Mouse (Mus musculus) thymus, postnatal 4 days (tissue): ENCODE data around the gene Asb7.

Source experiments
- DNase-seq: peaks from one replicate; pipeline ENCODE4 v3.0.0; 2021

Asb7 gene

DNA sequence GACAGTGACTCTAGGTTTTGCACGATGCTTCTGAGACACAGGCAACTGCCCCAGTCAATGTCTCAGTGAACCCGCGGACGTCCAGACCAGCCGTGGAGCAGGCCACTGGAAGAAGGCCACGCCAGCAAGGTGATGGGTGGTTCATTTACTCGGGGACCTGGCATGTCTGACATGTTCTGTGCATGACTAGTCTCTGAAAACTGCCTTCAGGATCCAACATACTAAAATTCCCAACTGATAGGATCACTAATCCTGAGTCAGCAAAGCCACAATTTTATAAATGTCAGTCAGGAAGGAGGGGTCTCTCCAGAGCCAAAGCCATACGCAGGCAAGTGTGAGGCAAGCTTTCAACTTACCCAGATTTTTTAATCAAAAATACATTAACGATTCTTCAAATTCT, 35.8 kb downstream of the Asb7 start:
- DNase-seq: no peak

- peak; percentile 45 for DNase-seq
Measured at GRCm38 (mm10) chr7:66652216-66652615, 37.2 kb downstream of the Asb7 start.

DNA sequence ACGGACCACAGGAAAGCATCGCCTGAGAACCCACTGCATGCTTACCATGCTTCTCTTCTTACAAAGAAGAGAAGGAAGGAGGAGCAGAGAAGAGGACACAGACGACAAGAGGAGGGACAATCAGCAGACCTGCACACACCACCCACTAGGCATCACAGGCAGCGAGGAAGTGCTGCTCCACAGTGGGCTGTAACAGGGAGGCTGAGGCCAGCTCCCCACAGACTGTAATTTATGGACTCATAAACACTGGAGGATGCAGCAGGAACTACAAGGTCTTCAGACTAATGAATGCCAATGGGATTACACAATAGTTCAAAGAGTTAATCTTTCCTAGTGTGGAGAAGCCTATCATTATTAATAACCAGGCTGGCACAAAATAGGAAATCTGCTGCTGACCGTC, 38.5 kb downstream of the Asb7 start:
- no peak for DNase-seq

- no peak for DNase-seq
Measured at GRCm38 (mm10) chr7:66649181-66649580, 40.2 kb downstream of the Asb7 start.

GRCm38 (mm10) chr7:66645736-66646135, 43.7 kb downstream of the Asb7 start:
- DNase-seq: no peak

GRCm38 (mm10) chr7:66633351-66633750, 56.0 kb downstream of the Asb7 start:
- no peak for DNase-seq

DNA sequence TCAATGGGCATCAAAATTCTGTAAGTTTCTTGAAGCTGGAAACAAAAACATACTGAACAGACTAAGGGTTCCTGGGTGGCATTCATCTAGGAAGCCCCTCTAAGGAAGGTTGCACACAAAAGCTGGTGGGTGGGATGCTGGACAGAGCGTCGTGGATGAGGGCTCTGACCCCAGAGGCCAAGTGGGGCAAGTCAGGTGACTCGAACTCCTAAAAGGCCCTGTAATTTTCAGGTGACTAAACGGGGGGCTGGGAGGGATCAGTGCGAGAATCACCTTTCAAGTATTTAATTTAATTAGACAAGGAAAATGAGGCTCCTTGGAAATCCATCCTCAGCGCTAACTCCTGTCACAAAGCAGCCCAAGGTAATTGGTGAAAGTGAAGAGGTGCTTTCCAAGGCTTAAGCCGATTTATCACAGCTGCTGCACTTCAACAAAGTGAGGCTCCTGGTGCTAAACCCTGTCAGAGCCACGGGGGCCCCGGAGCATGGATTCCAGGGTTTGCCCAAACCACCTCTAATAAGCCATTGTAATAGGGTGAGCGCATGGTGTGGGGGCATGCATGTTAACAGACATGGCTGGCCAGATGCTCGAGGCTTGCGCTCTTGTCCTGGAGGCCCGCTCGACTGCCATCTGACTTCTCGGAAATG, 59.1 kb downstream of the Asb7 start:
- no peak for DNase-seq

DNA sequence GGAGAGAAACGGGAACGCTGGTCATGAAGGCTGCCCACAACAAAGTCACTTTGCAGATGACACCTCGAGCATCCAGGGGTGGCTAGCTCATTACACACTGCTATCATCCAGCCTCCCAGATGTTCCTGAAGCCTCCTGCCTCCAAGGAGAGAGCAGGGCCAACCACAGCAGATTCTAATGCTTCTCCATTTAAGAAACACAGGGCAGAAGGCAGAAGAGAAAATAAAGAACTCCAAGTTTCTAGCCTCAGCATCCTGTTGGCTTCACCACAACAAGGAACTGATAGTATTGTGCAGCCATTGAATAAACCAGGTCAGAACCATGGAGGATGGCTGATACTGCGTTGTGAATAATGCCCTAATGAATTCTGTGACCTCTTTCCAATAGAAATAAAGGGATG, 60.0 kb downstream of the Asb7 start:
- DNase-seq: no peak

GRCm38 (mm10) chr7:66623436-66623835, 66.0 kb downstream of the Asb7 start:
- no peak for DNase-seq

GRCm38 (mm10) chr7:66601846-66602245, 87.5 kb downstream of the Asb7 start:
- no peak for DNase-seq

DNA sequence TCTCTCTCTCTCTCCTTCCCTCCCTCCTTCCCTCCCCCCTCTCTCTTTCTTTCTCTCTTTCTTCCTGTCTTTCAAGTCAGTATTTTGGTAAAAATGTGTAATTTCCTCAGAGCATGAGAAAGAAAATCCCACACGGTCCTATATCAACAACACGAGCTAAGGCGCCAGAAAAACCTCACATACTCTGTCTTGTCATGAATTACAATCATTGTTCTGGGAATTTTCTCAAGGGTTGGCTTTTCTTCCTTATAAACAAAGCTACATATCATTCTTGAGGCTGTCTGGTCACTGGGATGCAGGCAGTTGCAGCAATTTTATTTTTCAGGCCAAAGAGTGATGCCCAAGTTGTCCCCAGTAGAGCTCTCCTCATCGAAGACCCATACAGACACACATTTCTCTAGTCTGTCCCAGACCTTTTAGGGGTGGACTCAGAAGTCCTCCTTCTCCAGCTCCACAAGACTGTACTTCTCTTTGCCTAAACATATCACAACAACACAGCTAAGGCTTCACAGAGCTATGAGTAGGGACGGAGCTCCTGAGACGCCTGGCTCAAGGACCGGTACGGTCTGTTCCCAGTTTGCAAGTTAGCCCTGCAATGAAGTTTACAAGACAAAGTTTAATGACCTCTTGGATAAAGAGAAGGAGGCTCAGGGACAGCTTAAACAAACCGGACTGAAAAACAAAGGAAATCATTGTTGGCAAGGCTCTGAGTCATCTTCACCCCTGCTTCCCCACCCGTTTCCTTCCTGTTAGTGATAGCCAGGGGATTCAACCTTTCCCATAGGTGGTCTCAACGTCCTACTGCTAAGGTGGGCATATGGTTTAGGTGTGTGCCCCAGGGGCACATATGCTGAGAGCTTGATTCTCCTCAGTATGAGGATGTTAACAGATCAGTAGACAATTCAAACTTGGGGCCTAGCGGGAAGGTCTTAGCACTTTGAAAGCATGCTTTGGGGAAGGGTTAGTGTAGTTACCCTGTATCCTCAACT, 88.5 kb downstream of the Asb7 start:
- DNase-seq: no peak

GRCm38 (mm10) chr7:66600126-66600525, 89.3 kb downstream of the Asb7 start:
- DNase-seq: no peak

GRCm38 (mm10) chr7:66597900-66598299, 91.5 kb downstream of the Asb7 start:
- no peak for DNase-seq
